Mouse (Mus musculus) bone marrow, adult 2 months (tissue): ENCODE results near the gene Apopt1. TPM values are rescaled to one million over a fixed set of nuclear protein-coding genes. Genes with fewer than 3 reads are reported as not detected.

Source experiments
- H3K27ac ChIP-seq: fragments of 200-500 bp; 2 replicates; pipeline ENCODE4 v1.5.1; 2012; ENCODE audit warnings: low read depth, mild to moderate bottlenecking, control low read depth, inconsistent platforms, low read length; ENCODE audit not compliant: control insufficient read depth, poor library complexity, insufficient read depth
- H3K4me1 ChIP-seq: fragments of 200-500 bp; 2 replicates; pipeline ENCODE4 v1.6.1; 2011; ENCODE audit warnings: low read length; ENCODE audit not compliant: control insufficient read depth, insufficient read depth
- H3K4me3 ChIP-seq: fragments of 200-500 bp; replicated peaks from 2 replicates; pipeline ENCODE3; 2011; ENCODE audit warnings: mild to moderate bottlenecking, low read depth, low read length, control low read depth; ENCODE audit not compliant: control insufficient read depth
- CTCF ChIP-seq: fragments of 200-500 bp; IDR thresholded peaks from 2 replicates; pipeline ENCODE4 v1.5.1; 2011; ENCODE audit warnings: low read length, control low read depth; ENCODE audit not compliant: control insufficient read depth, insufficient read depth
- POLR2A ChIP-seq: fragments of 200-500 bp; IDR thresholded peaks from 2 replicates; pipeline ENCODE4 v1.6.1; 2011; ENCODE audit warnings: low read depth, mild to moderate bottlenecking, control low read depth, low read length, borderline replicate concordance; ENCODE audit not compliant: control insufficient read depth
- WGBS: fragments of 180-500 bp; shearing (Covaris S2); methylation state at CpG from one replicate; pipeline ENCODE4 v1.1.7; 2018; 5-methylcytosine and 5-hydroxymethylcytosine counted together
- polyA plus RNA-seq: library from polyadenylated mRNA; stranded (reverse); fragments of >200 nt; gene quantifications from 2 replicates; pipeline ENCODE4 v1.2.4, GENCODE M21; 2011; ENCODE audit warnings: low replicate concordance; ENCODE audit not compliant: missing spikeins, insufficient read depth, insufficient read length

Apopt1 gene
- 15.1 and 16.8 TPM in 2 replicates for polyA plus RNA-seq

GRCm38 (mm10) chr12:111713004-111713651 lies at the start of gene Apopt1, which contains the start of gene Bag5:
Apopt1 (plus strand) TSS chr12:111713261.
Bag5 (minus strand) TSS chr12:111713257.
- under 1% methylated on average over 86 of the region's 86 CpGs for WGBS
- peak within 1 kb of the TSS; percentile 74 for H3K27ac ChIP-seq
- peak within 1 kb of the TSS; percentile 82 for H3K4me3 ChIP-seq
- H3K4me1 ChIP-seq: peaks cover 2% of the 10 kb centered on the region; the same call in 1 of the 2 replicates
- TF ChIP-seq CTCF (no peak), POLR2A (peak; percentile 80; the same call in 1 of the 2 replicates)

- Histone ChIP-seq H3K4me3 (no peak overlapping the region), H3K4me1 (no peaks in the 10 kb centered on the region), H3K27ac (no peak overlapping the region)
- WGBS: 80% methylated on average over 6 of the region's 6 CpGs
- TF ChIP-seq CTCF (no peak), POLR2A (no peak)
Measured at GRCm38 (mm10) chr12:111664144-111664634, 48.9 kb upstream of the Apopt1 start.

- WGBS: 88% methylated on average over 13 of the region's 13 CpGs
- H3K4me1 ChIP-seq: no peaks in the 10 kb centered on the region
- TF ChIP-seq POLR2A (no peak), CTCF (no peak)
- H3K4me3 ChIP-seq: no peak overlapping the region
- no peak overlapping the region for H3K27ac ChIP-seq
Measured at GRCm38 (mm10) chr12:111665041-111665880, 47.8 kb upstream of the Apopt1 start.

- 77% methylated on average over 13 of the region's 13 CpGs for WGBS
- TF ChIP-seq POLR2A: no peak
- TF ChIP-seq CTCF: no peak
- no peak overlapping the region for H3K27ac ChIP-seq
- no peaks in the 10 kb centered on the region for H3K4me1 ChIP-seq
- no peak overlapping the region for H3K4me3 ChIP-seq
Measured at GRCm38 (mm10) chr12:111666380-111666779, 46.7 kb upstream of the Apopt1 start.

- TF ChIP-seq CTCF (no peak), POLR2A (no peak)
- Histone ChIP-seq H3K4me3 (no peak overlapping the region), H3K4me1 (no peaks in the 10 kb centered on the region), H3K27ac (no peak overlapping the region)
- WGBS: 91% methylated on average over 5 of the region's 5 CpGs
Measured at GRCm38 (mm10) chr12:111667421-111667820, 45.6 kb upstream of the Apopt1 start.

- Histone ChIP-seq H3K4me3 (peak overlapping the region; percentile 3), H3K27ac (0 out of 2 replicates have a peak overlapping the region, but pooled peaks have one; percentile 16), H3K4me1 (no peaks in the 10 kb centered on the region)
- WGBS: 0% methylated on average over 8 of the region's 8 CpGs
- no peak for TF ChIP-seq POLR2A
- TF ChIP-seq CTCF: peak; percentile 98
Measured at GRCm38 (mm10) chr12:111668457-111668912, 44.6 kb upstream of the Apopt1 start.

- WGBS: 77% methylated on average over 23 of the region's 23 CpGs
- no peaks in the 10 kb centered on the region for H3K4me1 ChIP-seq
- peak overlapping the region; percentile 26; the same call in 1 of the 2 replicates for H3K27ac ChIP-seq
- TF ChIP-seq POLR2A (no peak), CTCF (no peak)
- H3K4me3 ChIP-seq: no peak overlapping the region
Measured at GRCm38 (mm10) chr12:111669000-111669788, 43.9 kb upstream of the Apopt1 start.

- H3K4me1 ChIP-seq: no peaks in the 10 kb centered on the region
- H3K4me3 ChIP-seq: no peak overlapping the region
- no peak overlapping the region for H3K27ac ChIP-seq
- 78% methylated on average over 8 of the region's 8 CpGs for WGBS
- no peak for TF ChIP-seq CTCF
- no peak for TF ChIP-seq POLR2A
Measured at GRCm38 (mm10) chr12:111669961-111670360, 43.1 kb upstream of the Apopt1 start.
